Mouse (Mus musculus) midbrain, embryonic 15.5 days (tissue): ENCODE measurements around the gene Mylk4. TPM values are rescaled to one million over a fixed set of nuclear protein-coding genes. Genes with fewer than 3 reads are reported as not detected.

Source experiments
- ATAC-seq: fragments of 200-750 bp; cut with Nextera tagmentation; replicated peaks from 2 replicates; pipeline ENCODE4 v1.8.0; 2017; ENCODE audit warnings: moderate TSS enrichment
- H3K27ac ChIP-seq: fragments of 300-500 bp; sonication (generic); 2 replicates; pipeline ENCODE4 v1.5.1; 2015; ENCODE audit warnings: mild to moderate bottlenecking, inconsistent platforms
- H3K27me3 ChIP-seq: fragments of 300-500 bp; sonication (generic); replicated peaks from 2 replicates; pipeline ENCODE4 v1.6.1; 2015; ENCODE audit warnings: inconsistent platforms
- H3K36me3 ChIP-seq: fragments of 300-500 bp; sonication (generic); replicated peaks from 2 replicates; pipeline ENCODE4 v1.6.1; 2015; ENCODE audit warnings: inconsistent platforms
- H3K4me1 ChIP-seq: fragments of 300-500 bp; sonication (generic); 2 replicates; pipeline ENCODE4 v1.6.1; 2015; ENCODE audit warnings: inconsistent platforms
- H3K4me2 ChIP-seq: fragments of 300-500 bp; sonication (generic); 2 replicates; pipeline ENCODE4 v1.6.1; 2015; ENCODE audit warnings: inconsistent platforms, mild to moderate bottlenecking, moderate library complexity
- H3K4me3 ChIP-seq: fragments of 300-500 bp; sonication (generic); 2 replicates; pipeline ENCODE4 v1.5.1; 2015; ENCODE audit warnings: mild to moderate bottlenecking, inconsistent platforms
- H3K9ac ChIP-seq: fragments of 300-500 bp; sonication (generic); 2 replicates; pipeline ENCODE4 v1.6.1; 2015; ENCODE audit warnings: mild to moderate bottlenecking, inconsistent platforms
- H3K9me3 ChIP-seq: fragments of 300-500 bp; sonication (generic); 2 replicates; pipeline ENCODE4 v1.6.1; 2016; ENCODE audit warnings: inconsistent platforms
- WGBS: fragments of 180-500 bp; shearing (Covaris S2); methylation state at CpG from one replicate; pipeline ENCODE4 v1.1.7; 2015; ENCODE audit warnings: mixed read lengths; 5-methylcytosine and 5-hydroxymethylcytosine counted together
- polyA plus RNA-seq: library from polyadenylated mRNA; unstranded; fragments of >200 nt; fragmentation: Nextera tagmentation; extraction: Ambion mirVana; gene quantifications from 2 replicates; pipeline ENCODE4 v1.2.1, GENCODE M21; 2015

Mylk4 gene
- polyA plus RNA-seq, 1 experiment from 2014 or later = 0.21 TPM

- no peak overlapping the region for H3K4me3 ChIP-seq
- WGBS = 57% methylated on average over 2 of the region's 2 CpGs
- no peaks in the 10 kb centered on the region for H3K36me3 ChIP-seq
- no peak for ATAC-seq
- no peak overlapping the region for H3K9ac ChIP-seq
- no peak overlapping the region for H3K4me2 ChIP-seq
- no peaks in the 10 kb centered on the region for H3K9me3 ChIP-seq
- H3K27me3 ChIP-seq = no peaks in the 10 kb centered on the region
- no peak overlapping the region for H3K27ac ChIP-seq
- no peaks in the 10 kb centered on the region for H3K4me1 ChIP-seq
These were observed 35.3 kb downstream of the Mylk4 start for GRCm38 (mm10) chr13:32748421-32748820.

DNA sequence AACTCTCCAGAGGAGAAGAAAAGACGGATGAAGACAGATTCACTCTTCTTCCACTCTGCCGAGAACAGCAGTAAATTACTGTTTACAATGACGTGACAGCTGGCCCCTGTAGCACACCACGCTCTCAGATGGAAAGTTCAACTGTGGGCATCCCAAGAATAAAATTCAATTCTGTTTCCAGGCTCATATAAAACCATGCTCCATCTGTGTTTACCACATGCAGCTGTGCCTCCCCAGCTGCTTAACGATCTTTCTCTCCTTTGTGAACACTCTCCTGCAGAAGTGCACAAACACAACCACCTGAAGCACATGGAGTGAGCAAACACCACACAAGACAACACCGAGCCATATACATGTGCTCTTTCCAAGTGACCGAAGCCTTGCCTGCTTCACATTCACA lies 42.6 kb downstream of the Mylk4 start:
- Histone ChIP-seq H3K9me3 (no peaks in the 10 kb centered on the region), H3K4me2 (no peak overlapping the region), H3K36me3 (no peaks in the 10 kb centered on the region), H3K27me3 (no peaks in the 10 kb centered on the region), H3K4me1 (no peaks in the 10 kb centered on the region), H3K27ac (no peak overlapping the region), H3K4me3 (no peak overlapping the region), H3K9ac (no peak overlapping the region)
- 80% methylated on average over 7 of the region's 7 CpGs for WGBS
- ATAC-seq = no peak

GRCm38 (mm10) chr13:32731283-32731682 lies 52.5 kb downstream of the Mylk4 start:
- H3K27me3 ChIP-seq = no peaks in the 10 kb centered on the region
- no peaks in the 10 kb centered on the region for H3K4me1 ChIP-seq
- peak; percentile 80; the same call in 1 of the 2 replicates for ATAC-seq
- no peak overlapping the region for H3K4me2 ChIP-seq
- no peaks in the 10 kb centered on the region for H3K36me3 ChIP-seq
- no peak overlapping the region for H3K9ac ChIP-seq
- H3K27ac ChIP-seq = no peak overlapping the region
- no peak overlapping the region for H3K4me3 ChIP-seq
- H3K9me3 ChIP-seq = no peaks in the 10 kb centered on the region

DNA sequence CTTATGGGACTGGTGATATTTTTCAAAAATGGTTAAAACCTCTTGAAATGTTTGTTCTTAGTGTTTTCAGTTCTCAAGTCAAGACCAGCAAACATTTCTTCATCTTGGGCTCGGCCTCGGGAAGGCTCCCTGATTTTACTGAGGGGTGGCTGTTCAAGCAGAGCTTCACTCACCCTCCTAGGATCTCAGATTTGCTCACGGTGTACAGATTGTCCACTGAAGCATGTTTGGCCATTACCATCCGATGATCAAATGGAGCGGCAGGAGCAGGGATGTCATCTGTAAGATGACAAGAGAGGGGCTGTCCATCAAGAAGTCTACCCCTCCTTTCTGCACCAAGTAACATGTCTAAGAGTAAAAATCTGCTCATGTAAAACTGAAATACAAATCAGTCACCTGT lies 59.1 kb downstream of the Mylk4 start:
- Histone ChIP-seq H3K4me3 (no peak overlapping the region), H3K9ac (no peak overlapping the region), H3K9me3 (no peaks in the 10 kb centered on the region), H3K27ac (no peak overlapping the region), H3K4me2 (no peak overlapping the region), H3K27me3 (no peaks in the 10 kb centered on the region), H3K4me1 (no peaks in the 10 kb centered on the region), H3K36me3 (no peaks in the 10 kb centered on the region)
- WGBS = 93% methylated on average over 5 of the region's 5 CpGs
- ATAC-seq = no peak

DNA sequence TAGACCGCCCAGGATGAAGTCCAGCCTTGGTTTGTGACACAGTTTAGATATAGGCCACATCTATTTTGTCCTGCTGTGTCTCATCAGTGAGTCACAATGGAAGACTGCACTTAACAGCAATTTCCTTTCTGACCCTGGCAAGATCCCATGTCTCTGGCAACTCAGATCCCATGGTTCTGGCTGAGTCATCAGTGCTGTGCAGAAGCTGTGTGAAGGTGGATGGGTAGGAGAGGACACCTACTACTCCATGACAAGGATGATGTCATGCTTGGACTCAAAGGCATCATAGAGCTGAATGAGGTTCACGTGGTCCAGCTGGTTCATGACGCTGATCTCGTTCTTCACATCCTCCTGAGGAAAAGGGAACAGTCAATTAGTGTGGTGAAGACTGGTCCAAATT lies 62.0 kb downstream of the Mylk4 start:
- ATAC-seq = no peak
- Histone ChIP-seq H3K4me3 (no peak overlapping the region), H3K27me3 (no peaks in the 10 kb centered on the region), H3K4me1 (no peaks in the 10 kb centered on the region), H3K4me2 (no peak overlapping the region), H3K27ac (no peak overlapping the region), H3K9me3 (no peaks in the 10 kb centered on the region), H3K9ac (no peak overlapping the region), H3K36me3 (no peaks in the 10 kb centered on the region)
- WGBS = 93% methylated on average over 4 of the region's 4 CpGs

GRCm38 (mm10) chr13:32719284-32719683 lies 64.5 kb downstream of the Mylk4 start:
- H3K9ac ChIP-seq = no peak overlapping the region
- H3K4me1 ChIP-seq = no peaks in the 10 kb centered on the region
- H3K27me3 ChIP-seq = no peaks in the 10 kb centered on the region
- no peaks in the 10 kb centered on the region for H3K9me3 ChIP-seq
- no peaks in the 10 kb centered on the region for H3K36me3 ChIP-seq
- WGBS = 73% methylated on average over 3 of the region's 3 CpGs
- H3K4me3 ChIP-seq = no peak overlapping the region
- no peak overlapping the region for H3K27ac ChIP-seq
- H3K4me2 ChIP-seq = no peak overlapping the region
- ATAC-seq = no peak

GRCm38 (mm10) chr13:32717709-32718108 lies 66.0 kb downstream of the Mylk4 start:
- WGBS = 85% methylated on average over 5 of the region's 5 CpGs
- Histone ChIP-seq H3K27ac (no peak overlapping the region), H3K9me3 (no peaks in the 10 kb centered on the region), H3K9ac (no peak overlapping the region), H3K4me3 (no peak overlapping the region), H3K4me1 (no peaks in the 10 kb centered on the region), H3K4me2 (no peak overlapping the region), H3K36me3 (no peaks in the 10 kb centered on the region), H3K27me3 (no peaks in the 10 kb centered on the region)
- ATAC-seq = no peak

DNA sequence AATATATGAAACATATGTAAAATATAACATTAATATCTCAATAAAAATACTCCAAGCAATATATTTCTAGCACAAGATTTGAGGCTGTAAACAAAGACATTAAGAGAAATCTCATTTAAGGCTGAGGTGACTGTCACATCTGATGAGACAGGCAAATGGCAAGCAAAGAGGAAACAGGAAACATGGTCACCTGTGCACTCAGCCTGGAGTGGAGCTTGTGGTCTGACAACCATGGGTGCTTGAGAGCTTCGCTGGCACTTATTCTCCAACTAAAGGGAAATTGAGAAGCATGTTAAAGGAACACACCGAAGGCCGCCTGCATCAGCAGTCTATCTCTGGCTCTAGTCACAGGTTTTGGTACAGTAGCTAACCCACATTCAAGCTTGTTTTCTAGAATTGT lies 71.2 kb downstream of the Mylk4 start:
- Histone ChIP-seq H3K27ac (no peak overlapping the region), H3K9ac (no peak overlapping the region), H3K4me3 (no peak overlapping the region), H3K4me1 (no peaks in the 10 kb centered on the region), H3K9me3 (no peaks in the 10 kb centered on the region), H3K36me3 (no peaks in the 10 kb centered on the region), H3K27me3 (no peaks in the 10 kb centered on the region), H3K4me2 (no peak overlapping the region)
- ATAC-seq = no peak
- 91% methylated on average over 3 of the region's 3 CpGs for WGBS

DNA sequence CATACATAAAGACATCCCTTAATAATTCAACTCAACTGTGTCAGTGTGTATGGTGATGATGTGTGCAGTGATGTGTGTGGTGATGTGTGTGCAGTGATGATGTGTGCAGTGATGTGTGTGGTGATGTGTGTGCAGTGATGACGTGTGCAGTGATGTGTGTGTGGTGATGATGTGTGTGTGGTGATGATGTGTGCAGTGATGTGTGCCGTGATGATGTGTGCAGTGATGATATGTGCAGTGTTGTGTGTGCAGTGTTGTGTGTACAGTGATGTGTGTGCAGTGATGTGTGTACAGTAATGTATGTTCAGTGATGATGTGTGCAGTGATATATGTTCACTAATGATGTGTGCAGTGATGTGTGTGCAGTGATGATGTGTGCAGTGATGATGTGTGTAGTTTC lies 75.9 kb downstream of the Mylk4 start:
- Histone ChIP-seq H3K27ac (no peak overlapping the region), H3K9me3 (no peaks in the 10 kb centered on the region), H3K4me3 (no peak overlapping the region), H3K36me3 (no peaks in the 10 kb centered on the region), H3K9ac (no peak overlapping the region), H3K4me2 (no peak overlapping the region), H3K4me1 (no peaks in the 10 kb centered on the region), H3K27me3 (no peaks in the 10 kb centered on the region)
- no peak for ATAC-seq
- WGBS = 86% methylated on average over 2 of the region's 2 CpGs

- H3K4me3 ChIP-seq = no peak overlapping the region
- ATAC-seq = peak; percentile 54; the same call in 1 of the 2 replicates
- no peaks in the 10 kb centered on the region for H3K36me3 ChIP-seq
- no peaks in the 10 kb centered on the region for H3K9me3 ChIP-seq
- H3K4me1 ChIP-seq = no peaks in the 10 kb centered on the region
- H3K27me3 ChIP-seq = no peaks in the 10 kb centered on the region
- H3K4me2 ChIP-seq = no peak overlapping the region
- no peak overlapping the region for H3K27ac ChIP-seq
- WGBS = 63% methylated on average over 10 of the region's 10 CpGs
- no peak overlapping the region for H3K9ac ChIP-seq
These were observed 77.0 kb downstream of the Mylk4 start for GRCm38 (mm10) chr13:32706651-32707288.

GRCm38 (mm10) chr13:32705315-32705714 lies 78.4 kb downstream of the Mylk4 start:
- no peak overlapping the region for H3K9ac ChIP-seq

GRCm38 (mm10) chr13:32704911-32705310 lies 78.8 kb downstream of the Mylk4 start:
- H3K4me2 ChIP-seq = no peak overlapping the region
- H3K4me1 ChIP-seq = no peaks in the 10 kb centered on the region
- no peak for ATAC-seq
- 62% methylated on average over 2 of the region's 2 CpGs for WGBS
- H3K36me3 ChIP-seq = no peaks in the 10 kb centered on the region
- H3K27me3 ChIP-seq = no peaks in the 10 kb centered on the region
- no peak overlapping the region for H3K4me3 ChIP-seq
- no peak overlapping the region for H3K9ac ChIP-seq
- H3K27ac ChIP-seq = no peak overlapping the region
- H3K9me3 ChIP-seq = no peaks in the 10 kb centered on the region

More at GRCm38 (mm10) chr13:32705315-32705714, 78.4 kb downstream of the Mylk4 start:
- no peak overlapping the region for H3K4me3 ChIP-seq
- no peaks in the 10 kb centered on the region for H3K27me3 ChIP-seq
- no peaks in the 10 kb centered on the region for H3K36me3 ChIP-seq
- ATAC-seq = no peak
- no peaks in the 10 kb centered on the region for H3K9me3 ChIP-seq
- WGBS = 33% methylated on average over 1 of the region's 1 CpGs
- no peak overlapping the region for H3K4me2 ChIP-seq
- H3K27ac ChIP-seq = no peak overlapping the region
- H3K4me1 ChIP-seq = no peaks in the 10 kb centered on the region

DNA sequence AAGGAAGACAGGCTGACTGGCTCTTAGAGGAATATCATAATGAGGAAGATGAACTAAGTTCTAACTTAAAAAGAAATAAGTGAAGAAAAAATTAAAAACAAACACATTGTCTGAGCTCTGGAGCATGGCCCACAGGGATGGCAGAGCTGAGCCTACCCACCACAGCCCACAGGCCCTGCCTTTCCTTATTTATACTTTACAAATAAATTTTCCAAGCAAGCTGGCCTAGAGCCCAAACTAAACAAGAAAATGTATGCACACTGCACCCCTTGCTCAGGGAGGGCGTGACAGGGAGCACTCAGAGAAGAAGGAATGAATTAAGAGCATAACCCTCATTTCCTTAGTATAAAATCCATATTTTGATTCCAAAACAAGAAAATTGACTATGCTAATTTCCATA lies 82.2 kb downstream of the Mylk4 start:
- H3K36me3 ChIP-seq = no peaks in the 10 kb centered on the region
- H3K9me3 ChIP-seq = no peaks in the 10 kb centered on the region
- no peaks in the 10 kb centered on the region for H3K4me1 ChIP-seq
- no peak for ATAC-seq
- H3K9ac ChIP-seq = no peak overlapping the region
- H3K27ac ChIP-seq = no peak overlapping the region
- H3K4me2 ChIP-seq = no peak overlapping the region
- H3K4me3 ChIP-seq = no peak overlapping the region
- WGBS = 75% methylated on average over 1 of the region's 1 CpGs
- no peaks in the 10 kb centered on the region for H3K27me3 ChIP-seq
